Mouse (Mus musculus): ENCODE measurements at regions not wholly inside any gene's neighbourhood (a gene's known extent, or its start where the extent isn't known, plus 50 kb on each side); places are given as distances from the start of the nearest gene placed in this dataset.

DNA sequence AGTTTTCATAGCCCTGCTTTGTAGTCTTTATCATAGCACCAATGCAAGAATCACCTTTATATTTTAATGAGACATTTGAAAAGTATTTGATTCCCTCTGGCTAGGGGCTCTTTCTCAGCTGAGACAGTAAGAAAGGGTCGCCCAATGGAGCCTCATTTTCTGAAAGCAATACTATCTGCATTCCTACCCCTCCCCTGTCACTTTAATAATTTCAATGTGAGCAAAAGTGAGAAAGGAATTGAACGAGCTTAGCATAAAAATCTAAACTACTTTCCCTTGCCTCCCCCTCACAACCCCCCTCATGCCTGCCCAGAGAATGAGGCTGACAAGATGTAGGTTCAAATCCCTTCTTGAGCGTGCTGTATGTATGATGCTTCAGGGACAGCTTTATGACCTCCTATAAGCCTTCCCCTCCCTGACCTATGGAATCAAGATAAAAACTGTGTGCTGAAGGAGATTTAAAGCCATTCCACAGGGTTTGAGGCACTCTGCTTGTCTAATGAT is 266.6 kb downstream of the Fam49a start:
- TF ChIP-seq POLR2A (IDR thresholded peaks at IDR 0.05; ENCODE audit: extremely low read depth, insufficient read depth, low read length): no peak
- no peak for TF ChIP-seq CTCF (IDR thresholded peaks at IDR 0.05; ENCODE audit: low read depth, low read length)
- no peak overlapping the region for H3K9ac ChIP-seq (ENCODE audit: low read depth, low read length)
- no peaks in the 10 kb centered on the region for H3K79me2 ChIP-seq (ENCODE audit: control insufficient read depth, insufficient read depth, low read length)
- H3K27ac ChIP-seq (replicated peaks; ENCODE audit: insufficient read depth, low read depth, low read length): no peak overlapping the region
- WGBS: 83% methylated on average over 3 of the region's 3 CpGs
- H3K4me1 ChIP-seq (ENCODE audit: control insufficient read depth, insufficient read depth, low read length): no peaks in the 10 kb centered on the region; the same call in 1 of the 2 replicates
- DNase-seq (ENCODE audit: extremely low read depth, low read depth, low spot score): no peak
- no peaks in the 10 kb centered on the region for H3K27me3 ChIP-seq (ENCODE audit: control insufficient read depth, insufficient read depth, low read length)
- no peaks in the 10 kb centered on the region for H3K36me3 ChIP-seq (ENCODE audit: control insufficient read depth, insufficient read depth, low read length)
- H3K4me3 ChIP-seq (ENCODE audit: insufficient read depth, low read depth, low read length): no peak overlapping the region

DNA sequence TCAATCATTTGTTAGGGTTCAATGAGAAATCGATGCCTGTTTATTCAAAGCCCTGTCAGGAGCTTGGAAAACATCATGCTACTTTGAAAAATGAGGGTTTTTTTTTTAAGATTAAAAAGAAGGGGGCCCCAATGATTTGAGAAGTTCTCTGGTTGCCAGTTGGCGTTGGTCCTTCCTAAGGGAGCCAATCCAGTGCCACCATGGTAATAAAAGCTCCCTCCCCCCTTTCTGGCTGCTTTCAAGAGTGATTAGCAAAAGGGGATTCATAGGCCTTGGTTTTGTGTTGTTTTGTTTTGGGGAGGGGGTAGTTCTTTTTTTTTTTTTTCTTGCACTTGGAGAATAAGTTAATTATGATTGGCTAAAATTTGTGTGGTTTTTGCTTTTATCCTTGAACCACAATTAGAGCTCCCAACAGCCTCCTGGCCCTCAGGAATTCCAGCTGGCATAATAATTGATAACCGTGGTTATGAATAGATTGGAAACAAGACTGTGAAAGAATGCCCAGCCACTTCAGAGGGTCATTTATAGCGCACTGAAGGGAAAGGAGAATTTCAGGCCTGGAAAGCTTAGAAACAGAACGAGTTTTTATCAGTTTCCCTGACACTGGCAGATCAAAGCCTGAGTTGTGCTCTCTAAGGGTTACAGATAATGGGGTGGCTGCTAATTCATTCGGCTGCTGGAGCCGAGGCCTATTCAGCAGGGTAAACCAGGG is 266.0 kb downstream of the Fam49a start:
- Histone ChIP-seq H3K4me1 (ENCODE audit: control insufficient read depth, insufficient read depth, low read length) (no peaks in the 10 kb centered on the region), H3K27me3 (ENCODE audit: control insufficient read depth, insufficient read depth, low read length) (no peaks in the 10 kb centered on the region), H3K4me3 (ENCODE audit: insufficient read depth, low read depth, low read length) (no peak overlapping the region), H3K79me2 (ENCODE audit: control insufficient read depth, insufficient read depth, low read length) (no peaks in the 10 kb centered on the region), H3K9ac (ENCODE audit: low read depth, low read length) (no peak overlapping the region), H3K36me3 (ENCODE audit: control insufficient read depth, insufficient read depth, low read length) (no peaks in the 10 kb centered on the region), H3K27ac (replicated peaks; ENCODE audit: insufficient read depth, low read depth, low read length) (no peak overlapping the region)
- TF ChIP-seq POLR2A (IDR thresholded peaks at IDR 0.05; ENCODE audit: extremely low read depth, insufficient read depth, low read length) (no peak), CTCF (IDR thresholded peaks at IDR 0.05; ENCODE audit: low read depth, low read length) (no peak)
- WGBS: 81% methylated on average over 7 of the region's 7 CpGs
- no peak for DNase-seq (ENCODE audit: extremely low read depth, low read depth, low spot score)

DNA sequence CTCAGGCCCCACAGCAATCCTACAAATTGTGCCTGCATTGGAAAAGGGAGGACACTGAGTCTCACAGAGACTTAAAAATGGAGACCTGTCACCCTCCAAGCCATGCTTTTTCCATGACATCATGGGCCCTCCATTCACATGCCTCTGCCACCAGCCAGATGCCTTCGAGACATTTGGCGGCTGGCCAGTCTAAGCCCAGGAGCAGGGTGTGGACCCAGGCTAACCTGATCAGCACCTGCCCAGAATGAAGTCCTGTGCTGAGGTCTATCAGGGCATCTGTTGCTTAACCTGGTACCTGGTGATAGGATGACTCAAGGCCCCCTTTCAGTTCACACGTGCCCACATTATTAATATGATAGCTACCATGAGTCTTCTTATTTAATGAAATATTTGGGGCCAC is 265.4 kb downstream of the Fam49a start:
- no peak overlapping the region for H3K4me3 ChIP-seq (ENCODE audit: insufficient read depth, low read depth, low read length)
- no peak overlapping the region for H3K27ac ChIP-seq (replicated peaks; ENCODE audit: insufficient read depth, low read depth, low read length)
- DNase-seq (ENCODE audit: extremely low read depth, low read depth, low spot score): no peak
- H3K4me1 ChIP-seq (ENCODE audit: control insufficient read depth, insufficient read depth, low read length): no peaks in the 10 kb centered on the region
- H3K79me2 ChIP-seq (ENCODE audit: control insufficient read depth, insufficient read depth, low read length): no peaks in the 10 kb centered on the region
- no peak for TF ChIP-seq POLR2A (IDR thresholded peaks at IDR 0.05; ENCODE audit: extremely low read depth, insufficient read depth, low read length)
- no peak for TF ChIP-seq CTCF (IDR thresholded peaks at IDR 0.05; ENCODE audit: low read depth, low read length)
- no peaks in the 10 kb centered on the region for H3K27me3 ChIP-seq (ENCODE audit: control insufficient read depth, insufficient read depth, low read length)
- 91% methylated on average over 3 of the region's 3 CpGs for WGBS
- no peak overlapping the region for H3K9ac ChIP-seq (ENCODE audit: low read depth, low read length)
- H3K36me3 ChIP-seq (ENCODE audit: control insufficient read depth, insufficient read depth, low read length): no peaks in the 10 kb centered on the region

DNA sequence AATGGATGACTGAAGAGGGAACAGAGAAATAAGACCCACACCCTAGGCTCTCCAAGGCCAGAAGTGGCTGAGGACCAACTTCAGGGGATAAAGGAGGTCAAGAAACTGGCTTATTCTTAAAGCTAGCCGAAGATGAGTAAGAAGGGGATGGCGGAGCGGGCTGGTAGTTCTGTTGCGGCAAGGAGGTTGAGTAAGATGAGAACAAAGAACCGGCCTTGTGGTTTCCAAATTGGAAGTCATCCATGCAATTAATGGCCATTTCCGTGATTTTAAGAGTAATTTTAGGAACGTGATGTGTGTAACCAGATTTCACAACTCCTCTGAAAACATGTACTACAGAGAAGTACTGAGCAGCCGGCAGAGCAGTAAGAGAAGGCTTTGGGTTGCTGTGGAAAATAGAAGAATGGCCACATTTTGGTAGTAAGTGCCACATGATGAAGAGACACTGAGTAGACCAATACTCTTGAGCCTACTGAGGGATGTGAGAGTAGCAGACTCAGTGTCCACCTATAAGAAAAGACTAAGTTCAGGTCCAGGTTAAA is 258.4 kb downstream of the Fam49a start:
- Histone ChIP-seq H3K27me3 (ENCODE audit: control insufficient read depth, insufficient read depth, low read length) (no peaks in the 10 kb centered on the region), H3K4me1 (ENCODE audit: control insufficient read depth, insufficient read depth, low read length) (no peaks in the 10 kb centered on the region), H3K4me3 (ENCODE audit: insufficient read depth, low read depth, low read length) (no peak overlapping the region), H3K27ac (replicated peaks; ENCODE audit: insufficient read depth, low read depth, low read length) (no peak overlapping the region), H3K79me2 (ENCODE audit: control insufficient read depth, insufficient read depth, low read length) (no peaks in the 10 kb centered on the region), H3K36me3 (ENCODE audit: control insufficient read depth, insufficient read depth, low read length) (no peaks in the 10 kb centered on the region), H3K9ac (ENCODE audit: low read depth, low read length) (no peak overlapping the region)
- peak; percentile 6 for DNase-seq (ENCODE audit: extremely low read depth, low read depth, low spot score)
- 90% methylated on average over 8 of the region's 8 CpGs for WGBS
- TF ChIP-seq POLR2A (IDR thresholded peaks at IDR 0.05; ENCODE audit: extremely low read depth, insufficient read depth, low read length): no peak
- no peak for TF ChIP-seq CTCF (IDR thresholded peaks at IDR 0.05; ENCODE audit: low read depth, low read length)

DNA sequence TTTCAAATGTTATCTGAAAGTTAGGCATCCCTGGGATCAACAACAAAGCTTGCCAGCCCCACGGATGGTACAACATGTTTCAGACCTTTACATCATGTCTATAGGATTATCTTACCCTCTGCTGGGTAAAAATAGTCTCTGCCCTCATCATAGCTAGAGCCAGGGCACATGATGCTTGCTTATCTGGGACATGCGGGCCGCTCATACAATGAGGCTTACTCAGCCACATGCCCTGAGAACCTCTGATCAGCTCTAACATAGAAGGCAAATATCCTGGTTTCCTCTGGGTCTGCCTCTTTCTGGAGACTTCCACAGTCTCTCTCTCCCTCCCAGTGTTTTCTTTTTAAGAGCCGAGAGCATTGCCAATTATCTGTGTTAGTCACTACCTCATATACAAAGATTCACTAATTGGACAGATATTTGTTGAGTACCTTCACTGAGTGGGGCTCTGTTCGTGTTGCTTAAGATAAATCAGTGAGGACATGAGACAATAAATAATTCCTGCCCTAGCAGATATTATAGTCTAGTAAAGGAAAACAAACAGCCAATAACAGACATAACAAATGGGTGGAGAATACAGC is 256.6 kb downstream of the Fam49a start:
- H3K4me3 ChIP-seq (ENCODE audit: insufficient read depth, low read depth, low read length): no peak overlapping the region
- no peaks in the 10 kb centered on the region for H3K36me3 ChIP-seq (ENCODE audit: control insufficient read depth, insufficient read depth, low read length)
- no peak for TF ChIP-seq CTCF (IDR thresholded peaks at IDR 0.05; ENCODE audit: low read depth, low read length)
- TF ChIP-seq POLR2A (IDR thresholded peaks at IDR 0.05; ENCODE audit: extremely low read depth, insufficient read depth, low read length): no peak
- H3K27me3 ChIP-seq (ENCODE audit: control insufficient read depth, insufficient read depth, low read length): no peaks in the 10 kb centered on the region
- no peak overlapping the region for H3K9ac ChIP-seq (ENCODE audit: low read depth, low read length)
- no peak overlapping the region for H3K27ac ChIP-seq (replicated peaks; ENCODE audit: insufficient read depth, low read depth, low read length)
- WGBS: 78% methylated on average over 5 of the region's 5 CpGs
- DNase-seq (ENCODE audit: extremely low read depth, low read depth, low spot score): no peak
- no peaks in the 10 kb centered on the region for H3K79me2 ChIP-seq (ENCODE audit: control insufficient read depth, insufficient read depth, low read length)
- no peaks in the 10 kb centered on the region for H3K4me1 ChIP-seq (ENCODE audit: control insufficient read depth, insufficient read depth, low read length)

DNA sequence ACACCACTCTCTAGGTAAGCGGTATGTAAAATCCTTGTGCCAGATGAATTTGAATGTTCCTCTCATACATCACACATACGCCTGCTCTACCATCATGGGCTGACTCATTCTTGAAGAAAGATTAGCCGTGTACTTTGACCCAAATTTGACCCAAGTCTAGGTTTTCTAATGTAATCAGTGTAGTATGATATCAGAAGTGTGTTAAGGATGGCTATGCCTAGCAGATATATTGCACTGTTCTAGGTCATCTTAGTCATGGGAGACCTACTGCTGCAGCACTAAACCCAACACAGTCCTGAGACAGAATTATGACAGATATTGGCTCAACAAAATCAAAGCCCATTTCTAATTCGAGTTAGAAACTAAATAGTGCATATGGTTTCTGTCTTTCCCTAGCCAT is 255.1 kb downstream of the Fam49a start:
- no peaks in the 10 kb centered on the region for H3K4me1 ChIP-seq (ENCODE audit: control insufficient read depth, insufficient read depth, low read length)
- DNase-seq (ENCODE audit: extremely low read depth, low read depth, low spot score): no peak
- no peak for TF ChIP-seq CTCF (IDR thresholded peaks at IDR 0.05; ENCODE audit: low read depth, low read length)
- TF ChIP-seq POLR2A (IDR thresholded peaks at IDR 0.05; ENCODE audit: extremely low read depth, insufficient read depth, low read length): no peak

More for the DNA sequence above, 255.1 kb downstream of the Fam49a start:
- H3K9ac ChIP-seq (ENCODE audit: low read depth, low read length): no peak overlapping the region
- H3K79me2 ChIP-seq (ENCODE audit: control insufficient read depth, insufficient read depth, low read length): no peaks in the 10 kb centered on the region
- H3K4me3 ChIP-seq (ENCODE audit: insufficient read depth, low read depth, low read length): no peak overlapping the region
- H3K27ac ChIP-seq (replicated peaks; ENCODE audit: insufficient read depth, low read depth, low read length): no peak overlapping the region
- H3K27me3 ChIP-seq (ENCODE audit: control insufficient read depth, insufficient read depth, low read length): no peaks in the 10 kb centered on the region
- no peaks in the 10 kb centered on the region for H3K36me3 ChIP-seq (ENCODE audit: control insufficient read depth, insufficient read depth, low read length)
- 90% methylated on average over 4 of the region's 4 CpGs for WGBS
